Mouse (Mus musculus) neural tube, embryonic 10.5 days (tissue): ENCODE data around the gene Bdnf.

Source experiments
- DNase-seq: peaks from one replicate; pipeline ENCODE4 v3.0.0-alpha.2; 2017; ENCODE audit warnings: low spot score; ENCODE audit errors: extremely low spot score

Gene Bdnf

GRCm38 (mm10) chr2:109704053-109704452 lies 29.6 kb downstream of the Bdnf start:
- DNase-seq: no peak

- no peak for DNase-seq
These were observed 32.0 kb downstream of the Bdnf start for GRCm38 (mm10) chr2:109706524-109706923.

- DNase-seq: no peak
These were observed 34.8 kb downstream of the Bdnf start for GRCm38 (mm10) chr2:109709346-109709745.

- no peak for DNase-seq
These were observed 36.5 kb downstream of the Bdnf start for GRCm38 (mm10) chr2:109711049-109711448.

GRCm38 (mm10) chr2:109725261-109725660 lies 50.8 kb downstream of the Bdnf start:
- no peak for DNase-seq

- no peak for DNase-seq
These were observed 51.3 kb downstream of the Bdnf start for GRCm38 (mm10) chr2:109725831-109726230.

GRCm38 (mm10) chr2:109729221-109729620 lies 54.7 kb downstream of the Bdnf start:
- no peak for DNase-seq

- DNase-seq: no peak
These were observed 58.9 kb downstream of the Bdnf start for GRCm38 (mm10) chr2:109733201-109734039.

- DNase-seq: no peak
These were observed 59.7 kb downstream of the Bdnf start for GRCm38 (mm10) chr2:109734228-109734627.

- no peak for DNase-seq
These were observed 60.2 kb downstream of the Bdnf start for GRCm38 (mm10) chr2:109734666-109735065.

GRCm38 (mm10) chr2:109735347-109735746 lies 60.8 kb downstream of the Bdnf start:
- DNase-seq: no peak

- no peak for DNase-seq
These were observed 61.8 kb downstream of the Bdnf start for GRCm38 (mm10) chr2:109736306-109736705.

- DNase-seq: no peak
These were observed 63.8 kb downstream of the Bdnf start for GRCm38 (mm10) chr2:109738331-109738730.

- no peak for DNase-seq
These were observed 68.9 kb downstream of the Bdnf start for GRCm38 (mm10) chr2:109743208-109743960.

GRCm38 (mm10) chr2:109746223-109746622 lies 71.7 kb downstream of the Bdnf start:
- DNase-seq: no peak

- no peak for DNase-seq
These were observed 73.9 kb downstream of the Bdnf start for GRCm38 (mm10) chr2:109748412-109748811.

- no peak for DNase-seq
These were observed 74.3 kb downstream of the Bdnf start for GRCm38 (mm10) chr2:109748815-109749214.

GRCm38 (mm10) chr2:109749964-109750363 lies 75.5 kb downstream of the Bdnf start:
- DNase-seq: no peak

- DNase-seq: no peak
These were observed 76.0 kb downstream of the Bdnf start for GRCm38 (mm10) chr2:109750484-109750883.

GRCm38 (mm10) chr2:109756305-109756704 lies 81.8 kb downstream of the Bdnf start:
- no peak for DNase-seq

- no peak for DNase-seq
These were observed 92.3 kb downstream of the Bdnf start for GRCm38 (mm10) chr2:109766772-109767171.

- DNase-seq: no peak
These were observed 94.3 kb downstream of the Bdnf start for GRCm38 (mm10) chr2:109768814-109769213.

GRCm38 (mm10) chr2:109776374-109776773 lies 101.9 kb downstream of the Bdnf start:
- DNase-seq: no peak
